ENCODE assay signal across 8 mouse cellular contexts in the genomic region with DNA sequence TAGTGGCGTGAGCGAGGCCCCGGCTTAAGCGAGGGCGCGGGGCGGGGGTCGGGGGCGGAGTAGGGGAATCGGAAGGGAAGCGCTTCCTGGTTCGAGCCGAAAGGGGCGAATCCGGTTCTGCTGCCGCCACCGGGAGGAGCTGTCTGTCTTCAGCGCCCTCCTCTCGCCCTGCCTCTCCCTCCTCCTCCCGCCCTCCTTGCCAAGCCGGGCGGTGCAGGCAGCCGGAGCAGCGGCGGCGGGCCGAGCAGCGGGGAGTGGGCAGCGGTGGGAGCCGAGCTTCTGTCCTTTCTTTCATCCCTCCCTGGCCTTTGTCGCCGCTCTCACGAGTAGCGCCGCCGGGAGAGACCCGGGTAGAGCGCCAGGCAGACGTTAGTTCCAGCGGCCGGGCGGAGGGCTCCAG. TPM values are rescaled to one million over a fixed set of nuclear protein-coding genes. Genes with fewer than 3 reads are reported as not detected.
DNase-seq lines count a peak whose midpoint lies in the region; ATAC-seq and TF ChIP-seq lines count a peak whose summit lies in the region.

No protein-coding gene starts in this region.

- H3K27ac ChIP-seq in kidney, postnatal 0 days: no peak overlapping the region
- H3K27ac ChIP-seq in liver, adult 2 months (replicated peaks; ENCODE audit: insufficient read depth, low read depth, low read length): no peak overlapping the region

- H3K4me2 ChIP-seq in kidney, postnatal 0 days (ENCODE audit: low read length): peak overlapping the region; percentile 69

- H3K4me3 ChIP-seq in kidney, postnatal 0 days (replicated peaks; ENCODE audit: low read depth, low read length): peak overlapping the region; percentile 40
- H3K4me3 ChIP-seq in liver, adult 2 months (ENCODE audit: insufficient read depth, low read depth, low read length): peak overlapping the region; percentile 29; the same call in 1 of the 2 replicates

- H3K27me3 ChIP-seq in kidney, postnatal 0 days (ENCODE audit: insufficient read depth, low read length): peaks cover 56% of the 10 kb centered on the region
- H3K27me3 ChIP-seq in liver, adult 2 months (ENCODE audit: control insufficient read depth, insufficient read depth, low read length): peaks cover 35% of the 10 kb centered on the region

- H3K9ac ChIP-seq in kidney, postnatal 0 days (ENCODE audit: low read depth, low read length): no peak overlapping the region
- no peak overlapping the region for H3K9ac ChIP-seq in liver, adult 2 months (ENCODE audit: low read depth, low read length)

- no peak for TF ChIP-seq POLR2A in liver, adult 2 months (IDR thresholded peaks at IDR 0.05; ENCODE audit: extremely low read depth, insufficient read depth, low read length)

- no peaks in the 10 kb centered on the region for H3K9me3 ChIP-seq in kidney, postnatal 0 days (replicated peaks; ENCODE audit: low read length)

- H3K36me3 ChIP-seq in kidney, postnatal 0 days (ENCODE audit: insufficient read depth, low read length): no peaks in the 10 kb centered on the region
- no peaks in the 10 kb centered on the region for H3K36me3 ChIP-seq in liver, adult 2 months (ENCODE audit: control insufficient read depth, insufficient read depth, low read length)

- TF ChIP-seq CTCF in kidney, postnatal 0 days (IDR thresholded peaks at IDR 0.05; ENCODE audit: low read depth): peak; percentile 22; the same call in 1 of the 2 replicates
- TF ChIP-seq CTCF in liver, adult 2 months (IDR thresholded peaks at IDR 0.05; ENCODE audit: low read depth, low read length): no peak

- peak; percentile 47 for DNase-seq in kidney, postnatal 0 days (ENCODE audit: low spot score)
- DNase-seq in kidney, adult 18-20 months: no peak
- peak; percentile 76 for DNase-seq in cerebellum, adult 8-10 months
- DNase-seq in liver, adult 2 months (ENCODE audit: extremely low read depth, low read depth, low spot score): no peak
- peak; percentile 75 to 79 for DNase-seq in right cerebral cortex, adult 2 months (ENCODE audit: low spot score in 2 of 2)
- no peak for DNase-seq in urinary bladder, postnatal 25 days (ENCODE audit: low spot score)

- H3K4me1 ChIP-seq in kidney, postnatal 0 days (replicated peaks; ENCODE audit: insufficient read depth, low read length): peaks cover 13% of the 10 kb centered on the region
- H3K4me1 ChIP-seq in liver, adult 2 months (ENCODE audit: control insufficient read depth, insufficient read depth, low read length): no peaks in the 10 kb centered on the region

- no peaks in the 10 kb centered on the region for H3K79me2 ChIP-seq in liver, adult 2 months (ENCODE audit: control insufficient read depth, insufficient read depth, low read length)

- WGBS in kidney, postnatal 0 days: under 1% methylated on average over 42 of the region's 42 CpGs
- 1% methylated on average over 42 of the region's 42 CpGs for WGBS in liver, adult 2 months

- ATAC-seq in kidney, postnatal 0 days (replicated peaks; ENCODE audit: low FRiP score, low read depth): no peak
- peak; percentile 50 for ATAC-seq in frontal cortex, adult (ENCODE audit: low TSS enrichment)
- ATAC-seq in inflammation-experienced regulatory T-cells, adult 6 months: peak; percentile 77

RNA-seq across cellular contexts. Expression of a gene that starts 3.9 kb away (rescaled TPM):
- polyA plus RNA-seq in kidney, postnatal 0 days (2015; fragmentation: Nextera tagmentation; extraction: Ambion mirVana): 2.6 and 2.8 TPM in 2 replicates
- polyA plus RNA-seq in inflammation-experienced regulatory T-cells, adult 6 months (2017; shearing (Covaris generic)): 10 to 100 TPM in 2 of 3 experiments, 1 to 10 TPM in 1; 9.3 to 31.3 (median 12.3) TPM
- total RNA-seq in liver, adult 2 months (2014; rRNA removed): not detected in 2 replicates
- polyA plus RNA-seq in liver, adult 2 months (2012; rRNA removed): 0.02 TPM in 1 of 2 replicates, not detected in the other

Comparison
In these comparisons a context has a peak if more than half of its experiments do, and no peak if none do; other contexts are left out.
1. DNase-seq: peak in kidney, postnatal 0 days (single experiment), cerebellum, adult 8-10 months (single experiment) and right cerebral cortex, adult 2 months (2 of 2); none in kidney, adult 18-20 months (single experiment), liver, adult 2 months (single experiment) and urinary bladder, postnatal 25 days (single experiment).